Mouse (Mus musculus) ovary, adult 2 months (tissue): Measurements from ENCODE around the gene Sgcg. TPM values are rescaled to one million over a fixed set of nuclear protein-coding genes. Genes with fewer than 3 reads are reported as not detected.

ENCODE experiments used
- polyA plus RNA-seq: library from polyadenylated mRNA; depleted of rRNA; stranded (reverse); fragments of >200 nt; gene quantifications from 2 replicates; pipeline ENCODE4 v1.2.3, GENCODE M21; 2012; rRNA removed

Sgcg gene
- 0.66 and 1.2 TPM in 2 replicates for polyA plus RNA-seq

GRCm38 (mm10) chr14:61258352-61258751, at the start of gene Sgcg:
TSS of gene Sgcg (minus strand) at chr14:61258490.

Other genes with a start within 250 kb of the Sgcg start
- gene Tnfrsf19, start 212.0 kb downstream of the Sgcg start, polyA plus RNA-seq = 47.4 and 54.4 TPM in 2 replicates
- gene Sacs, start 120.0 kb downstream of the Sgcg start, polyA plus RNA-seq = 0.92 and 1.4 TPM in 2 replicates
- 2.8 and 3.0 TPM in 2 replicates for gene Arl11, start 51.3 kb upstream of the Sgcg start, polyA plus RNA-seq
- 2.3 and 2.7 TPM in 2 replicates for gene Ebpl, start 101.9 kb upstream of the Sgcg start, polyA plus RNA-seq
- gene Kpna3, start 181.4 kb upstream of the Sgcg start, polyA plus RNA-seq = 3.7 and 5.4 TPM in 2 replicates